Mouse (Mus musculus): ENCODE results near the gene Cog4. TPM values are rescaled to one million over a fixed set of nuclear protein-coding genes. Genes with fewer than 3 reads are reported as not detected.
"Not testable (repeated sequence)": the region's sequence is repeated elsewhere in the genome, so short reads cannot be mapped to it uniquely, and the experiment has no call there.

The Cog4 gene
- polyA plus RNA-seq, 1 experiment from 2014 or later = 75.6 TPM

DNA sequence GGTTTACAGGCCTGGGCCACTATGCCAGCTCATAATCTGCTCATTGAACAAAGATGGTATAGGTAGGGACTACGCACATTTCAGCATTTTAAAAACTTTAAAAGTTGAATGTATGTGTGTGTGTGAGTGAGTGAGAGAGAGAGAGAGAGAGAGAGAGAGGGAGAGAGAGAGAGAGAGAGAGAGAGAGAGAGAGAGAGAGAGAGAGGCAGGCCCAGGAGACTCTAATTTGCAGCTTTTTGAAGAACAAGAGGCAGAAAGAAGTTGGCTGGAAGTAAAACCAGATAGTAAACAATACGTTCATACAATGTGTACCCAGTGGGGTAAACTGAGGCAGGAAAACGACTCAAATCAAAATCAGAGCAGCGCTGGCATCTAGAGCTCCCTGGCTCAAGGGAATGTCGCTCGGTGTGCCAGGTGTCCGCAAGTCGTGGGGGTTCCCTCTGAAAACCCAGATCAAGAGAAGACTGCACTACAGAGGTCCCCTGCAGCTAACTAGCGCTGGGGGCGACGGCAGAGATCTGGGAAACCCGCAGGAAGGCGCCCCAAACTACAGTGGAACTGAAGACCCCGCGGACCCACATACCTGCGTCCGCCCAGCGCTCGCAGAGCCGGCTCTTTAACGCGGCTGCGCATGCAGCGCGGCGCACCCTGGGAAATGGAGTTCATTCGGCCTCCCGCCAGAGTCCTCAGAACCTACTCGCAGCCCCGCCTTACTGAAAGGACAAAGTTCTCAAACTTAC lies 55.6 kb downstream of the Cog4 start, which contains the start of gene Fuk:
Fuk (minus strand) TSS at position 650 of the 740 bp plus-strand sequence.
- H3K27me3 ChIP-seq (ENCODE audit: control insufficient read depth, insufficient read depth, low read length) = no peaks in the 10 kb centered on the region
- H3K36me3 ChIP-seq (ENCODE audit: control insufficient read depth, insufficient read depth, low read length) = no peaks in the 10 kb centered on the region
- ATAC-seq (ENCODE audit: insufficient number of reproducible peaks, low FRiP score, low TSS enrichment, low read depth) = peak; percentile 85
- no peak within 1 kb of the TSS for H3K27ac ChIP-seq (replicated peaks; ENCODE audit: low read depth, low read length)
- H3K9me3 ChIP-seq (ENCODE audit: control insufficient read depth, low read length) = no peaks in the 10 kb centered on the region
- H3K4me1 ChIP-seq (ENCODE audit: control insufficient read depth, insufficient read depth, low read length) = no peaks in the 10 kb centered on the region
- peak within 1 kb of the TSS; percentile 84 for H3K9ac ChIP-seq (ENCODE audit: low read length)
- DNase-seq (ENCODE audit: low spot score) = peak; percentile 87
- H3K4me3 ChIP-seq (ENCODE audit: low read depth, low read length) = peak within 1 kb of the TSS; percentile 76
- WGBS = 3% methylated on average over 30 of the region's 30 CpGs
- peak within 1 kb of the TSS; percentile 58 for H3K4me2 ChIP-seq (ENCODE audit: low read depth, severe bottlenecking)

DNA sequence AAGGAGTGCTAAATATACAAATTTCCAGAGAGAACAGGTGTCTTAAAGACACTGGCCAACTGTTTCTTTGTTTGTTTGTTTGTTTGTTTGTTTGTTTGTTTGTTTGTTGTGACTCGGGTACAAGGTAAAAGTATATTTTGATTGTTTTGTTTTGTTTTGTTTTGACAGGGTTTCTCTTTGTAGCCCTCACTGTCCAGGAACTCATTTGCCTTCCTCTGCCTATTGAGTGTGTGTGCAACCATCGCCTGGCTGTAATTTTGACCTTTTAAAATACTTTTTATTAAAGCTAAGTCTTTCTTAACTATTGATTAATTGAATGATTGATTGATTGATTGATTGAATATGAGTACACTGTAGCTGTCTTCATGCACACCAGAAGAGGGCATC lies 56.2 kb downstream of the Cog4 start:
- Histone ChIP-seq H3K4me1 (ENCODE audit: control insufficient read depth, insufficient read depth, low read length) (no peaks in the 10 kb centered on the region), H3K36me3 (ENCODE audit: control insufficient read depth, insufficient read depth, low read length) (no peaks in the 10 kb centered on the region), H3K9me3 (ENCODE audit: control insufficient read depth, low read length) (no peaks in the 10 kb centered on the region), H3K27me3 (ENCODE audit: control insufficient read depth, insufficient read depth, low read length) (no peaks in the 10 kb centered on the region), H3K4me2 (ENCODE audit: low read depth, severe bottlenecking) (peak overlapping the region; percentile 18; the same call in 1 of the 2 replicates), H3K27ac (replicated peaks; ENCODE audit: low read depth, low read length) (no peak overlapping the region), H3K9ac (ENCODE audit: low read length) (no peak overlapping the region), H3K4me3 (ENCODE audit: low read depth, low read length) (peak overlapping the region; percentile 76)
- no peak for DNase-seq (ENCODE audit: low spot score)
- 73% methylated on average over 2 of the region's 2 CpGs for WGBS
- ATAC-seq (ENCODE audit: insufficient number of reproducible peaks, low FRiP score, low TSS enrichment, low read depth) = 0 out of 2 replicates have a peak, but pooled peaks have one; percentile 5

DNA sequence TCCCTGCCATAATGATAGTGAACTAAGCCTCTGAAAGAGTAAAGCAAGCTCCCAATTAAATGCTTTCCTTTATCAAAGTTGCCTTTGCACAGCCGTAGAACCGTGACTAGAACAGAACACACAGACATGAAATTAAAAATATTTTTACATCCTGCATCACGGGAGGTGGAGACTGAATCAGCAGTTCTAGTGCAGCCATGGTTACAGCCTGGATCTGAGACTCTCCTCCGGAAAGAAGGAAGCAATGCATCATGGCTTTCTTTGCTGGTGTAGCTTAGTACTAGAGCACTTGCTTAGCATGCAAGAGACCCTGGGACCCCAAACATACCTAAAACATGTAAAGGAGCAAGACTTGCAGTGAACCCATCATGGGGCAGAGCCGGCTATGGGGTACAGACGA lies 59.0 kb downstream of the Cog4 start:
- DNase-seq (ENCODE audit: low spot score) (no peak), ATAC-seq (ENCODE audit: insufficient number of reproducible peaks, low FRiP score, low TSS enrichment, low read depth) (no peak)
- H3K9me3 ChIP-seq (ENCODE audit: control insufficient read depth, low read length) = no peaks in the 10 kb centered on the region
- H3K27ac ChIP-seq (replicated peaks; ENCODE audit: low read depth, low read length) = no peak overlapping the region
- no peak overlapping the region for H3K4me3 ChIP-seq (ENCODE audit: low read depth, low read length)
- H3K27me3 ChIP-seq (ENCODE audit: control insufficient read depth, insufficient read depth, low read length) = no peaks in the 10 kb centered on the region
- no peaks in the 10 kb centered on the region for H3K4me1 ChIP-seq (ENCODE audit: control insufficient read depth, insufficient read depth, low read length)
- 84% methylated on average over 6 of the region's 6 CpGs for WGBS
- no peak overlapping the region for H3K9ac ChIP-seq (ENCODE audit: low read length)
- no peaks in the 10 kb centered on the region for H3K36me3 ChIP-seq (ENCODE audit: control insufficient read depth, insufficient read depth, low read length)
- H3K4me2 ChIP-seq (ENCODE audit: low read depth, severe bottlenecking) = no peak overlapping the region

DNA sequence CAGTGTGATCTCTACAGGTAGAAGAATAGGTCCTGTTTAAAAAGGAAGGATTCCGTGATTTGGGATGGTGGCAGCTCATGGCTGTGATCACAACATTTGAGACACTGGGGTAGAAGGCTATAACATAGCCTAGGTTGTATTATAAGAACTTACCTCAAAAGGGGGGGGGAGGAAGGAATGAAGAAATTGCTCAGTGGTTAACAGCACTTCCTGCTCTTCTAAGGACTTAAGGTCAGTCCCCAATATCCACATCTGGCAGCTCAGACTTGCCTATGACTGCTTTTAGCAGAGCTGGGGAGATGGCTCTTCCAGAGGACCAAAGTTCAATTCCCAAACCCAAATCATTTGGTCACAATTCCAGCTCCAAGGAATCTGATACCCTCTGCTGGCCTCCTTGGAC lies 60.3 kb downstream of the Cog4 start:
- DNase-seq (ENCODE audit: low spot score) = no peak
- WGBS = 91% methylated on average over 1 of the region's 1 CpGs
- no peak for ATAC-seq (ENCODE audit: insufficient number of reproducible peaks, low FRiP score, low TSS enrichment, low read depth)

DNA sequence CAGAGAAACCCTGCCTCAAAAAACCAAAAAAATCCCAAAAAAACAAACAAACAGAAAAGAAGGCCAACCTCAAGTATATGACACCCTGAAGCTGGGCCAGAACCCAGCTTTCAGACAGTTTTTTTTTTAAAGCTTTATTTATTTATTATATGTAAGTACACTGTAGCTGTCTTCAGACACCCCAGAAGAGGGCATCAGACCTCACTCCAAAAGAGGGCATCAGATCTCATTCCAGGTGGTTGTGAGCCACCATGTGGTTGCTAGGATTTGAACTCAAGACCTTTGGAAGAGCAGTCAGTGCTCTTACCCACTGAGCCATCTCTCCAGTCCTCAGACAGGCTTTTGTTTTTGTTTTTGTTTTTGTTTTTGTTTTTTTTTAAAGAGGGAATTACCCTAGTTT lies 63.5 kb downstream of the Cog4 start:
- not testable (repeated sequence) for DNase-seq (ENCODE audit: low spot score); H3K9me3 ChIP-seq (ENCODE audit: control insufficient read depth, low read length); H3K27ac ChIP-seq (replicated peaks; ENCODE audit: low read depth, low read length); H3K9ac ChIP-seq (ENCODE audit: low read length); H3K4me2 ChIP-seq (ENCODE audit: low read depth, severe bottlenecking); H3K36me3 ChIP-seq (ENCODE audit: control insufficient read depth, insufficient read depth, low read length); ATAC-seq (ENCODE audit: insufficient number of reproducible peaks, low FRiP score, low TSS enrichment, low read depth); H3K4me1 ChIP-seq (ENCODE audit: control insufficient read depth, insufficient read depth, low read length); H3K4me3 ChIP-seq (ENCODE audit: low read depth, low read length); H3K27me3 ChIP-seq (ENCODE audit: control insufficient read depth, insufficient read depth, low read length)

More for the DNA sequence above, 60.3 kb downstream of the Cog4 start:
- Histone ChIP-seq H3K4me3 (ENCODE audit: low read depth, low read length) (no peak overlapping the region), H3K36me3 (ENCODE audit: control insufficient read depth, insufficient read depth, low read length) (no peaks in the 10 kb centered on the region), H3K27me3 (ENCODE audit: control insufficient read depth, insufficient read depth, low read length) (no peaks in the 10 kb centered on the region), H3K9ac (ENCODE audit: low read length) (no peak overlapping the region), H3K9me3 (ENCODE audit: control insufficient read depth, low read length) (no peaks in the 10 kb centered on the region), H3K27ac (replicated peaks; ENCODE audit: low read depth, low read length) (no peak overlapping the region), H3K4me1 (ENCODE audit: control insufficient read depth, insufficient read depth, low read length) (no peaks in the 10 kb centered on the region), H3K4me2 (ENCODE audit: low read depth, severe bottlenecking) (no peak overlapping the region)

DNA sequence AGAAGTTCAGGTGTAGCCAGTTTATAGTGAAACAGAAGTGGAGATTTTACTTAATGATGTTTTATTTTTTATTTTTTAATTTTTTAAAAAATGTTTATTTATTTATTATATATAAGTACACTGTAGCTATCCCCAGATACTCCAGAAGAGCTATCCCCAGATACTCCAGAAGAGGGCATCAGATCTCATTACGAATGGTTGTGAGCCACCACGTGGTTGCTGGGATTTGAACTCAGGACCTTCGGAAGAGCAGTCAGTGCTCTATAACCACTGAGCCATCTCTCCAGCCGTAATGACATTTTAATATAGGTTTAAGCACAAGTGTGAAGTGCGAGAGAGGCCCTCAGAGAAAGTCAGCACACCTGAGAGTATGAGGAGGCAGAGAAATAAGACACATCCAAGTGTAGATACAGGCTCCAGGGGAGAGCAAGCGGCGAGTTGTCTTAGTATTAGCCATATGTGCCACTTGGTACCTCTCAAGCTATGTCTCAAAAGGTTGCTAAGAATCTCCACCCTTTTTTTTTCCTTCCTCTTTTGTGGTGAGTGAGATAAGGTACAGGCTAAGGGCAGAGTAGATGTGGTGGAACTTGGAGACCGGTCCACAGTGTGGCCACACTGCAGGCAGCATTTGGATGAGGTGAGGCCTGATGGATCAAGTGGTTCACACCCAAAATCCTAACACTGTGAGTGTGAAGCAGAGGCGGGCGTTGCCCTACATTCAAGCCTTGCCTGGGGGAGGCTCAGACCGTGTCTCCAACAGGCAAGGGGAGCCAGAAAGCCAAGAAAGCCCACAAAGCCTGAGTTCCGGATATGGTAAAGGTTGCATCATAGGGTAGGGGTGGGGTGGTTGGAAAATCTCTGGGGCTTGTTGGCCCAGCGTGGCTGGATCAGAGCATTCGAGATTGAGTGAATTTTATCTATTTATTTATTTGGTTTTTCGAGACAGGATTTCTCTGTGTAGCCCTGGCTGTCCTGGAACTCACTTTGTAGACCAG lies 65.5 kb downstream of the Cog4 start:
- 82% methylated on average over 15 of the region's 15 CpGs for WGBS

DNA sequence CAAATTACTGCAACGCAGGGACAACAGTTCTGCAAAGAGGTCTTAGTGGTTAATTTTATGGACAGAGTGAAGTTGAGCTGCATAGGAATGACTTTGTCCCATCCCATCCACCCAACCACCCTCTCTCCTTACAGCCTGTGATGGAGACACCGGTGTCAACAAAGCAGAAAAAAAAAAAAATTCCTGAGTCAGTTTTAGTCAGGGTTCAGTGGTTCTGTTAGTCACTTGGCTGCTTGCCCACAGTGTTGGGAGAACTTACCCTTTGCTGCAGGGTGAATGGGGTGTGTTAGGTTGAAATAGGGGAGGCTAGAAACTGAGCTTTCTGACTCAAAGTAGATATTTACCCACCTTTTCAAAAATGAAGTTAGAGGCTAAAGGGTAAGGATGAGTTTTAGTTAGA lies 71.0 kb downstream of the Cog4 start:
- H3K9me3 ChIP-seq (ENCODE audit: control insufficient read depth, low read length) = no peaks in the 10 kb centered on the region
- ATAC-seq (ENCODE audit: insufficient number of reproducible peaks, low FRiP score, low TSS enrichment, low read depth) = no peak
- H3K4me3 ChIP-seq (ENCODE audit: low read depth, low read length) = no peak overlapping the region
- H3K27ac ChIP-seq (replicated peaks; ENCODE audit: low read depth, low read length) = no peak overlapping the region
- WGBS = 90% methylated on average over 2 of the region's 2 CpGs
- H3K9ac ChIP-seq (ENCODE audit: low read length) = no peak overlapping the region
- DNase-seq (ENCODE audit: low spot score) = no peak
- H3K27me3 ChIP-seq (ENCODE audit: control insufficient read depth, insufficient read depth, low read length) = no peaks in the 10 kb centered on the region
- H3K4me2 ChIP-seq (ENCODE audit: low read depth, severe bottlenecking) = no peak overlapping the region
- H3K36me3 ChIP-seq (ENCODE audit: control insufficient read depth, insufficient read depth, low read length) = no peaks in the 10 kb centered on the region
- H3K4me1 ChIP-seq (ENCODE audit: control insufficient read depth, insufficient read depth, low read length) = peaks cover 18% of the 10 kb centered on the region

More for the DNA sequence above, 65.5 kb downstream of the Cog4 start:
- Histone ChIP-seq H3K4me2 (ENCODE audit: low read depth, severe bottlenecking) (no peak overlapping the region), H3K4me1 (ENCODE audit: control insufficient read depth, insufficient read depth, low read length) (no peaks in the 10 kb centered on the region), H3K4me3 (ENCODE audit: low read depth, low read length) (no peak overlapping the region), H3K27ac (replicated peaks; ENCODE audit: low read depth, low read length) (no peak overlapping the region), H3K36me3 (ENCODE audit: control insufficient read depth, insufficient read depth, low read length) (no peaks in the 10 kb centered on the region), H3K9me3 (ENCODE audit: control insufficient read depth, low read length) (no peaks in the 10 kb centered on the region), H3K9ac (ENCODE audit: low read length) (no peak overlapping the region), H3K27me3 (ENCODE audit: control insufficient read depth, insufficient read depth, low read length) (no peaks in the 10 kb centered on the region)
- DNase-seq (ENCODE audit: low spot score) (no peak), ATAC-seq (ENCODE audit: insufficient number of reproducible peaks, low FRiP score, low TSS enrichment, low read depth) (no peak)

DNA sequence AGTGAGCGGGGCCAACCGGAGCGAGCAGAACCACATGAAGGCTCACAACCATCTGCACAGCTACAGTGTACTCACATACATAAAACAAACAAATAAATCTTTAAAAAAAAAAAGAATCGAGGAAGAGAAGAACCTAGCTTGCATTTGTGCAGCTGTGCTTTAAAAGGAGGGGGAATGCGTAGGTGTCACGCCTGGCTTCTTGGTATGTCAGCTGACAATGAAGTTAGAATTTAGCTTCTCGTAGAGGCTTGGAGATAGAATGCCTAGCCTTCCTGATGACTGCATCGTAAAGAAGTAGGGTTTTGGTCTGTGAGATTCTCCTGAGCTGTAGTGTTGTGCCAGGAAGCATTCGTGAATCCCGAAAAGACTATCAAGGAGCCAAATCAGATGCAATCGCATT lies 71.6 kb downstream of the Cog4 start:
- Histone ChIP-seq H3K9ac (ENCODE audit: low read length) (no peak overlapping the region), H3K4me3 (ENCODE audit: low read depth, low read length) (no peak overlapping the region), H3K36me3 (ENCODE audit: control insufficient read depth, insufficient read depth, low read length) (no peaks in the 10 kb centered on the region), H3K4me2 (ENCODE audit: low read depth, severe bottlenecking) (no peak overlapping the region), H3K27ac (replicated peaks; ENCODE audit: low read depth, low read length) (no peak overlapping the region), H3K27me3 (ENCODE audit: control insufficient read depth, insufficient read depth, low read length) (no peaks in the 10 kb centered on the region), H3K4me1 (ENCODE audit: control insufficient read depth, insufficient read depth, low read length) (peaks cover 18% of the 10 kb centered on the region), H3K9me3 (ENCODE audit: control insufficient read depth, low read length) (no peaks in the 10 kb centered on the region)
- 82% methylated on average over 11 of the region's 11 CpGs for WGBS
- ATAC-seq (ENCODE audit: insufficient number of reproducible peaks, low FRiP score, low TSS enrichment, low read depth) (no peak), DNase-seq (ENCODE audit: low spot score) (no peak)
